Mouse (Mus musculus) adrenal gland (tissue): Measurements from ENCODE around the gene Dcaf11.

ENCODE experiments used
- intact Hi-C: fragments of 180-260 bp; cut with DNase I; formaldehyde crosslinking; loops from one replicate; pipeline ENCODE4 v1.15.1; 2025

Dcaf11 gene

DNA sequence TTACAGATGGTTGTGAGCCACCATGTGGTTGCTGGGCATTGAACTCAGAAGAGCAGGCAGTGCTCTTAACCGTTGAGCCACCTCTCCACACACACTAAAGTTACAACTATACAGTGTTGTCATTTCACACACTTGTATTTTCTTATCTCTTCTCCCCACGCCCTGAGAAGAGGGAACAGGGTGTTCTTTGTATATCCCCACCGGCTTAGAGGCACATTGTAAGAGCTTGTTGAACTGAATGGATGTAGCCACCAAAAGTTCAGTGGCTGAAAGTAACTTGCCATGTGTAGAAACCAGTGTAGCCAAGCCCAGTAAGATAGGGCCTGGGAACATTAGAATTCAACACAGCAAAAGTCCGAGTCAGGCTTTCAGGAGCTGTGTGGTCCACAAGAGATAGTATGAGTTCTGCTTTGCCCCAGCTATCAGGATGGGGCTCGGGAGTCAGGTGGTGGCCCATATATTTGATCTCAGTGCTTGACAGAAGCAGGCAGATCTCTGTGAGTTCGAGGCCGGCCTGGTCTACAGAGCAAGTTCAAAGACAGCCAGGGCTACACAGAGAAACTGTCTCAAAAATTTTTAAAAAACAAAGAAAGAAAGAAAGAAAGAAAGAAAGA lies 54.9 kb downstream of the Dcaf11 start:
- intact Hi-C loops, result no loop called here

DNA sequence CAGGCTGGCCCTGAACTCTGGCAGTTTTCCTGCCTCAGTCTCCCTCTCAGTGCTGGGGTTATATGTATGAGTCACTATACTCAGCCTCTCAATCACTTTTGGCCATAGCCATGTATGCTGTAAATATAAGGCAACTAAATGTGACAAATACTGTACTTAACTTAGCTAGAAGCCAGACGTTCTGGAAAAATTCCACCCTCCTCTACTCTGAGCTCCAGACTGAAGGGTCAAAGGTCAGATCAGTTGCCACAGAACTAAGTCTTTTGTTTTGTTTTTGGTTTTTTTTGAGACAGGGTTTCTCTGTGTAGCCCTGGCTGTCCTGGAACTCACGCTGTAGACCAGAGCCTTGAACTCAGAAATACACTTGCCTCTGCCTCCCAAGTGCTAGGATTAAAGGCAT lies 56.1 kb downstream of the Dcaf11 start:
- intact Hi-C loops, result no loop called here

DNA sequence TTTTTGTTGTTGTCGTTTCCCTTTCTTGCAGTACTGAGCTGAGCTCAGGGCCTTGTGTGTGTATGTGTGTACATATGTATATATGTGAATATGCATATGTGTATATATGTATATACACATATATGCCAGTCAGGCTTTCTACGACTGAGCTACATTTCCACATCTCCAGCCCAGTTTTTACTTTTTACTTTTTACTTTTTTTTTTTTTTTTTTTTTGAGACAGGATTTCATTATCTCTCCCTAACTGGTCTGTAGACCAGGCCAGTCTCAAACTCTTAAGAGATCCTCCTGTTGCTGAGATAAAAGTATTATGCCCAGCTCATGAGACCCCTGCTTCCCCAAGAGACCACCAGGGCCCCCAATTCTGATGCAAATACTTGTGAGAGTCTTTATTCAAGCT lies 57.0 kb downstream of the Dcaf11 start:
- intact Hi-C loops, result no loop called here

DNA sequence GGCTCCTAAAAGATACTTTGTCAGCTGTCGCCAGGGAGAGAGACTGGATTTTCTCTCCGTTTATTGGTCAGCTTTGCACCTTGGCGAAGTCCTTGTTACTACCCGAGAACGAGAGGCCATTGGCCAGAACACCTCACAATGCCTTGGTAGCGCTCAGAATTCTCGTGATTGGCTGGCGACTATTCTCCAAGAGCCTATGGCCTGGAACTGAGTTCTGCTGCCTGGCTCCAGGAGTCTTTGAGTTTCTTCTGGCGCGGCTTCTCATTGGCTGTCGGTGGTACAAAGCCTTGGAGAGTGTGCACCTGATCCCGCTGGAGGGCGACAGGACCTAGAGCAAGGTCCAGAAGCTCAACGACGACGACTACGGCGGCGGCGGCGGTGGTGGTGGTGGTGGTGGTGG lies 58.0 kb downstream of the Dcaf11 start, which contains the start of gene Rec8:
Rec8 (plus strand) TSS at position 216 of the 400 bp plus-strand sequence.
- intact Hi-C loops, result no loop called here

DNA sequence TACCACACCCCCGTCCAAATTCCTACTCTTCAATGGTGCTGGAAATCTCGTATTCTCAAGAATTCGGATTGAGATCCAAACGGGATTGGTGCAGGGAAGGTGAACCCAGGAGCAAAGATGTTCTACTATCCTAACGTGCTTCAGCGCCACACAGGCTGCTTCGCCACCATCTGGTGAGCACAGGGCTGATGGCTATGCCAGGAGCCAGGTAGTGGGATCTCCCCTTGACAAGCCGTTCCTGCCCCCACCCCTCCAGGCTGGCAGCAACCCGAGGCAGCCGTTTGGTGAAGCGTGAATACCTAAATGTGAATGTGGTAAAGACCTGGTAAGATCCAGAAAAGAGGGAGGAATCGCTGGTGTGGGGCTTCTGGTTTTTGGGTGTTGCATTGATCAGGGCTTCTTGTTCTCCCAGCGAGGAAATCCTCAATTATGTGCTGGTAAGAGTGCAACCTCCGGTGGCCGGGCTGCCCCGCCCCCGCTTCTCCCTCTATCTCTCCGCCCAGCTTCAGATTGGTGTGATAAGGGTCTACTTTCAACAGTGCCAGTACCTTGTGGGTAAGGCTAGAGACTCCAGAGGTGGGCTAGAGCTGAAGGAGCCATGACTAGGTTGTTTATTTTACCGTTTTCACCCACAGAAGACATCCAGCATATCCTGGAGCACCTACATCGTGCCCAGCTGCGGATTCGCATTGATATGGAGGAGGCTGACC lies 58.8 kb downstream of the Dcaf11 start:
- intact Hi-C loops, result no loop called here
